Mouse (Mus musculus) left cerebral cortex, adult 2 months (tissue): ENCODE results near the gene Ifi27. TPM values are rescaled to one million over a fixed set of nuclear protein-coding genes. Genes with fewer than 3 reads are reported as not detected.
A peak's percentile ranks its signal among the peaks of the same experiment; 100 is the strongest.

Experiments used
- DNase-seq, 2 experiments: peaks; one replicate each; pipeline ENCODE4 v3.0.0; 2021 to 2022; ENCODE audit warnings: low spot score in 2 of 2, mixed read lengths in 1 of 2; ENCODE audit errors: extremely low spot score in 1 of 2
- H3K27ac ChIP-seq: fragments of 200-600 bp; 2 replicates; pipeline ENCODE4 v1.8.1; 2022
- H3K4me3 ChIP-seq: fragments of 200-600 bp; 2 replicates; pipeline ENCODE4 v1.8.1; 2022
- CTCF ChIP-seq: fragments of 200-600 bp; IDR thresholded peaks from 2 replicates; pipeline ENCODE4 v1.8.1; 2022; ENCODE audit warnings: antibody characterized with exemption, mild to moderate bottlenecking, moderate library complexity
- intact Hi-C: fragments of 180-260 bp; cut with DNase I; formaldehyde crosslinking; loops from one replicate; pipeline ENCODE4 v1.15.1; 2025
- long read RNA-seq, 2 experiments: library from polyadenylated mRNA; stranded (forward); transcript quantifications; one replicate each; pipeline ENCODE4 v2.0.0; 2021; ENCODE audit warnings: borderline mapping rate in 2 of 2
- total RNA-seq, 2 experiments: library from RNA; stranded (reverse); gene quantifications; 2 replicates each; pipeline ENCODE4 v1.2.3; 2021

Ifi27 gene
- total RNA-seq = 10 to 100 TPM; 53.9 to 70.1 TPM
- long read RNA-seq, experiment 1, transcript Ifi27-201 (6 exons, 889 nt) = minor isoform, 7 of 26 reads
- long read RNA-seq, experiment 1, transcript Ifi27-205 (7 exons, 977 nt) = major isoform, 13 of 26 reads
- long read RNA-seq, experiment 1, partial matches to known transcripts = 0 of 26 reads
- long read RNA-seq, experiment 1, other reads (novel, unspliced or antisense) = 5 of 26 reads
- long read RNA-seq, experiment 2, transcript Ifi27-205 (7 exons, 977 nt) = major isoform, 10 of 14 reads
- long read RNA-seq, experiment 2, partial matches to known transcripts = 0 of 14 reads
- long read RNA-seq, experiment 2, other reads (novel, unspliced or antisense) = 2 of 14 reads

DNA sequence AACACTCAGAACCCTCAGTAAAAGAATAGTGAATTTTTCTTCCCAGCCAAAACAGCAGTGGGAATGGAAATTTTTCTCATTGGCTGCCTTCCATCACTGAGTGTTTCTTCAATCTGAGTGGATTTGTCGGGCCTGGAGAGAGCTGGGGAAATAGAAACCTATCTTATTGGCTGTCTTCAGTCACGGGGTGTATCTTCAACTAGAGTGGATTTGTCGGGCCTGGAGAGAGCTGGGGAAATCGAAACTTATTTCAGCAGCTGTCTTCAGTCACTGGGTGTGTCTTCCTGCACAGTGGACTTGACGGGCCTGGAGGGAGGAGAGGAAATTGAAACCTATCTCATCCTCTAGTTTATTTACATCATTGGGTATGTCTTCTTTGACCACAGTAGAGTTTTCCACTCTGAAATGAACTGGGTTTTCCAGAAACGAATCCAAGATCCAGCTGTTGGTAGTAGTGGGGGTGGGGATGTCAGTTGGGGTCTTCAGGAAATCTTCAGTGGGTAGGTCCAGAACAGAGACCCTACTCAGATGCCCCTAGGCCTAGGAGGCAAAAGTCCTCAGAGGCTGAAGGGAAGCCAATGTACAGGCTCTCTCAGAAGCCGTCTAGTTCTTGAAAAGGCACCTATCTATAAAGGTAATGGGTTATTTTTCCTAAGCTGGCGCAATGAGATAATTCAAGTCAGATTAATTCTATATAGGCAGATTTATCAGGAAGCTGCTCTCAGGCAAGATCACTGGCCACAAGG is at the start of gene Ifi27:
Ifi27 (plus strand) TSS at position 226 of the 746 bp plus-strand sequence.
- peak in 1 of 2 experiments; percentile 43 for DNase-seq
- peak within 1 kb of the TSS; percentile 64 for H3K27ac ChIP-seq

DNA sequence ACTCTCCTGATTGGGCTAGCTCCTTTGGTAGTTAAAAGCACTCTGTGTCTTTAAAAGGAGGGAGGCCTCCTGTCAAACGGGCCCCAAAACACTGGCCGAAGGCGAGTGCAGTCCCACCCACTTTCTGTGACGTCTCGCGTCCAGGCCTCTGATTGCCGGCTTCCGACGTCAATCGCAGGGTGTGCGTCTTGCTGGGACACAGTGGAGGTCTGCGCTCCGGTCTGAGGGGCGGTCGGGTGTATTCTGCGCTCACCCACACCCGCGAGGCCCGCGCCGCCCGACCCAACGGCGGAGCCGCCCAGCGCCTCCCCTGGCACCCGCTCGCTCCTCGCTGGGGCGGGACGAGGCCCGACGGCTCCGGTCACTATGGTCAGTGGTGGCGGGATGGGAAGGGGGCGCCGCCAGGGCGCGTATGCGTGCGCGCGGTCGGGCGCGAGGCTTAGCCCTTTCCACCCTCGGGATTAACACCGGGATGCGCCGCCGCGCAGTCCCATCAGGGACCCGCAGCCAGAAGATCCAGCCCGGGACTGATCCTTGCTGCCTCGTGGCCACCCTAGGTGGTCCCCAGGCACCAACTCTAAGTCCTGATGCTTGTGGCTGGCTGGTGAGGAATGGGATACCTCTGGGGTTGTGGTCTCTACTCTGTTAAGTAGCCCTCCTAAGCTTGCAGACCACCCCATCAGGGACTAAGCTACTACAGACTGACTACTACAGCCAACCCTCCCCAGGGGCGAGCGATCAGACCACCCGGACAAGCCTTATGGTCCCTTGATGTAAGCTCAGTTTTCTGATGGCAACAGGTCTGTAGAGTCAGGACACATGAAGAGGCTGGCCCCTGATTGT is 45.3 kb upstream of the Ifi27 start, which contains the start of gene Otub2:
Otub2 (plus strand) TSS at position 178 of the 843 bp plus-strand sequence.
- H3K27ac ChIP-seq = peak within 1 kb of the TSS; percentile 87
- TF ChIP-seq CTCF = no peak; the same call in 1 of the 2 replicates
- DNase-seq = peak; percentile 98
- peak within 1 kb of the TSS; percentile 71 for H3K4me3 ChIP-seq
- intact Hi-C loops = no loop called here

More for the DNA sequence above, at the start of gene Ifi27:
- intact Hi-C loops = no loop called here
- H3K4me3 ChIP-seq = peak within 1 kb of the TSS; percentile 53
- no peak for TF ChIP-seq CTCF

DNA sequence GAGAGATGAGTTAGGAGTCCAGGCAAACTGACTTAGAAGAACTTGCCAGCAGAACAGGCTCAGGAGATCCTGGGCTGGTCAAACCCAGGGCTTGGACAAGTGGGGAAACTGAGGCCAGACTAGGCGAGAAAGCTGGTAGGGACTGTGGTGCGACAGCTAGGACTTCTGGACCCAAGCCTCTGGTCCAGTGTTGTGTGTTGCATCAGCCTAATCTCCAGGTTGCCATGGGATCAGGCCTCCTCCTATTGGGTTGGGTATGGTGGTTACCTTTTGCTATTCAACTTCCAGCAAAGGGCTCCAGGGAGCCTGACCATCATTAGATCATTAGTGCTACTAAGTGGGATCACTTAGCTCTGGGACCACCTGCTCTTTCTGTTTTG is 44.7 kb upstream of the Ifi27 start:
- DNase-seq = no peak
- intact Hi-C loops = no loop called here
- Histone ChIP-seq H3K4me3 (peak overlapping the region; percentile 71), H3K27ac (peak overlapping the region; percentile 87; the same call in 1 of the 2 replicates)
- TF ChIP-seq CTCF = no peak

DNA sequence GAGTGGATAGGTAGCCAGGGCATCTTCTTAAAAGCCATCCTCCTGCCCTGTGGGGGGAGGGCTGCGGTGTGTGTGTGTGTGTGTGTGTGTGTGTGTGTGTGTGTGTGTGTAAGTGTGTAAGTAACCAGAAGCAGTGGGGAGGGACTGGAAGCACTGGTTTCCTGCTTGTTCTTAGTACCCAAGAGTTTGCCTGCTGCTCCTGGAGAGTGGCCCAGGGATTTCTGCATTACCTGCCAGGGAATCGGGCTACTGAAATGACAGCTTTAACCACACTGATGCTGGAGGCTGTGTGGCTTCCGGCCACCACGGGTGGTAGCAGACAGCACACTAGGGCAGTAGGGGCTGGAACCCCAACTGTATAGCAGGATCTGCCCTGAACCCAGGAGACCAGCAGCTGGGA is 44.0 kb upstream of the Ifi27 start:
- Histone ChIP-seq H3K4me3 (peak overlapping the region; percentile 17), H3K27ac (peak overlapping the region; percentile 76; the same call in 1 of the 2 replicates)
- intact Hi-C loops = loop anchor here (2.0 kb wide), 1 partner anchor 13 kb away; no protein-coding TSS in a partner anchor
- no peak for TF ChIP-seq CTCF
- DNase-seq = no peak

GRCm38 (mm10) chr12:103391098-103391497 is 42.9 kb upstream of the Ifi27 start:
- 0 out of 2 replicates have a peak overlapping the region, but pooled peaks have one; percentile 4 for H3K4me3 ChIP-seq
- intact Hi-C loops = loop anchor here (2.0 kb wide), 1 partner anchor 14 kb away; no protein-coding TSS in a partner anchor

GRCm38 (mm10) chr12:103393528-103393927 is 40.5 kb upstream of the Ifi27 start:
- intact Hi-C loops = no loop called here
- Histone ChIP-seq H3K27ac (no peak overlapping the region), H3K4me3 (no peak overlapping the region)
- DNase-seq = no peak
- TF ChIP-seq CTCF = no peak

More at GRCm38 (mm10) chr12:103391098-103391497, 42.9 kb upstream of the Ifi27 start:
- no peak for TF ChIP-seq CTCF
- peak overlapping the region; percentile 76 for H3K27ac ChIP-seq
- peak in 1 of 2 experiments; percentile 56 for DNase-seq

DNA sequence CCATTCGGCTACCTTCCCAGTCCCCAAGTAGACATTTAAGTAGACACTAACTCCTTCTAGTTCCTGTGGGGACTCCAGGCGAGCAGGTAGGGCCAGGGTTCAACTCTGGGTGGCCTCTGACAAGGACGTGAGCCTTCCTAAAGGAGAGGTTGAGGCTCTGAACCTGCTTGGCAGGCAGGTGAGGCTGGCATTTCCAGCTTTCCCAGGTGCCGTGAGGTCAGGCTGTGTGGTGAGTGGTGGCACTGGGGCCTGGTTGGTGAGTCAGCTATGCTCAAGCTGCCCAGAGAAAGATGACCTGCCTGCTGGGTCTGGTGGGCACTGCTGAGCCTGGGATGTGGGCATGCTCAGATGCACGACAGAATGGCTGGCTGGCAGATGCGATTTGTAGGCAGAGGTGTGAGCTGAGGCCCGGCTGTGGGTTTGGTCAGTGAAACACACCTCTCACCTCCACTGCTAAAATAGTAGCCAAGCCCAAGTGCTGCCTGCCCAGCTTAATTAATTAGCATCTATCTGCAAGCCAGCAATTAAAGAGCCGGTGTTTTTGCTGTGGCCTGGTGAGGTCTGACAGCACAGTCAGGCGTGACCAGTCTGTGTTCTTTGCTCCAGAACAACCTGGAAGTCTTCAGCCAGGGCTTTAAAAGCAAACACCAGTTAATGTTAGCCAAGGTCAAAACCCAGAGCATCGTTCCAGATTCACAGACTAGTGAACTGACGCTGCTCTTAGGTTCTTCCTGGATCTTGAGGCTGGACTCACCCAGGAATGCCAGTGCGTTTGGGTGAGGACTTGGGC is 38.3 kb upstream of the Ifi27 start:
- Histone ChIP-seq H3K27ac (no peak overlapping the region), H3K4me3 (no peak overlapping the region)
- no peak for TF ChIP-seq CTCF
- intact Hi-C loops = no loop called here
- no peak for DNase-seq

GRCm38 (mm10) chr12:103396751-103397150 is 37.3 kb upstream of the Ifi27 start:
- intact Hi-C loops = no loop called here
- no peak for DNase-seq
- Histone ChIP-seq H3K27ac (no peak overlapping the region), H3K4me3 (no peak overlapping the region)
- TF ChIP-seq CTCF = no peak

GRCm38 (mm10) chr12:103404131-103404530 is 29.9 kb upstream of the Ifi27 start:
- intact Hi-C loops = no loop called here
- DNase-seq = no peak
- H3K4me3 ChIP-seq = no peak overlapping the region
- no peak overlapping the region for H3K27ac ChIP-seq
- TF ChIP-seq CTCF = no peak

DNA sequence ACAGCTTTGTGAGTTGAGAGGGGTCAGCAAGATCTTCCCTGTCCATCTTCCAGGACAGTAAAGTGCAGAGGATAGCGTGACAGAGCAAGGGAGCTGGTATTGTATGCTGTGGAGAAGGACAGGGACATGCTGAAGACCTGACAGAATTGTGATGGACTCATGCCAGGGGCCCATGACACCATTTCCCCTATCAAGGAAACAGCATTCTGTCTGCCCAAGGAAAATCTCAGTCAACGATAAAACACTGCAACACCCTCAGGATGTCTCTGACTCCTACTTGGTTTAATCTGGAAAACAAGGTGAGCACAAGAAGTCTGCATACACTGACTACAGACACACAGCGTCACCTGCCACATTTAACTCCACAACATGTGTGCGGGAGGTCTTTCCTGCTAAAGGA is 26.3 kb upstream of the Ifi27 start, which contains the start of gene 9330161L09Rik:
9330161L09Rik (minus strand) TSS at position 101 of the 400 bp plus-strand sequence.
- no peak for DNase-seq
- intact Hi-C loops = no loop called here
- Histone ChIP-seq H3K4me3 (no peak within 1 kb of the TSS), H3K27ac (peak within 1 kb of the TSS; percentile 24)
- TF ChIP-seq CTCF = no peak
